ENCODE assay signal across 27 mouse cellular contexts in the genomic region with DNA sequence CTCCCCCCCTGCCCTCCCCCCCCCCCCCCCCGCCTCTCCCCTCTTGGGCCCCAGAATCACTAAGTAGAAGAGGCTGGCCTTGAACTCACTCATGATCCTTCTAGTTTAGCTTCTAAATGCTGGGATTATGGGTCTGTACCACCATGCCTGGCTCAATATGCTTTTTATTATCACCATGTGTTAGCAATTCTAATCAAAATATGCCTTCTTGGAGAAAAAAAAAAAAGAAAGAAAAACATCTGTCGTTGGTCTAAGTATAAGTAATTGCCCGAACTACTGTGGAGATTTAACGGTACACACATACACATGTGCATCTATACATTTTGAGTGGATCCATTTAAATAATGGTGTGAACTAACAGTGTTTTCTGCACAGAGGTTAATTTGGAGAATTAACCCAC.
"Had no signal": no experiment of that assay in that cellular context is flagged by ENCODE, and none has a peak within 500 bp of the region (broad histone marks: within the 10 kb centered on the region; RNA-seq: fewer than 3 reads in every experiment).

No protein-coding gene starts in this region.

- H3K9me3 ChIP-seq: heart, embryonic 13.5 days; heart, embryonic 15.5 days; hindbrain, embryonic 10.5 days; hindbrain, embryonic 12.5 days; kidney, embryonic 15.5 days; limb, embryonic 13.5 days; liver, embryonic 12.5 days had no signal

- H3K27me3 ChIP-seq: heart, embryonic 13.5 days; heart, embryonic 15.5 days; hindbrain, embryonic 12.5 days; kidney, embryonic 15.5 days; liver, embryonic 12.5 days had no signal

- ATAC-seq: hindbrain, embryonic 16.5 days; intestine, embryonic 16.5 days; liver, embryonic 12.5 days had no signal

- H3K9ac ChIP-seq: heart, embryonic 13.5 days; heart, embryonic 15.5 days; hindbrain, embryonic 12.5 days; hindbrain, embryonic 14.5 days; kidney, embryonic 15.5 days; limb, embryonic 13.5 days; liver, embryonic 12.5 days; liver, embryonic 14.5 days had no signal

- H3K27ac ChIP-seq: heart, adult 2 months; heart, embryonic 13.5 days; heart, embryonic 15.5 days; hindbrain, embryonic 10.5 days; hindbrain, embryonic 12.5 days; hindbrain, embryonic 14.5 days; kidney, embryonic 15.5 days; kidney, postnatal 0 days; limb, embryonic 13.5 days; liver, embryonic 12.5 days; liver, embryonic 14.5 days had no signal

- H3K4me3 ChIP-seq: heart, adult 2 months; heart, embryonic 13.5 days; heart, embryonic 15.5 days; hindbrain, embryonic 10.5 days; hindbrain, embryonic 12.5 days; kidney, embryonic 15.5 days; limb, embryonic 13.5 days; liver, embryonic 12.5 days had no signal

- DNase-seq: gastrocnemius, postnatal 14 days; gastrocnemius, postnatal 36 days; heart, adult 2 months; heart, postnatal 14 days; heart, postnatal 36 days; kidney, adult 11 months; kidney, adult 2 months; kidney, adult 9 months; kidney, postnatal 14 days; kidney, postnatal 36 days; layer of hippocampus, adult 9-11 months; layer of hippocampus, postnatal 36 days; left cerebral cortex, postnatal 4 days; liver had no signal

- H3K36me3 ChIP-seq: heart, embryonic 13.5 days; heart, embryonic 15.5 days; hindbrain, embryonic 10.5 days; hindbrain, embryonic 12.5 days; kidney, embryonic 15.5 days; limb, embryonic 13.5 days; liver, embryonic 12.5 days had no signal

- H3K4me2 ChIP-seq: heart, embryonic 11.5 days; heart, embryonic 13.5 days; heart, embryonic 15.5 days; hindbrain, embryonic 12.5 days; hindbrain, embryonic 14.5 days; kidney, embryonic 15.5 days; limb, embryonic 13.5 days; liver, embryonic 12.5 days had no signal

- H3K4me1 ChIP-seq: hindbrain, embryonic 12.5 days; liver, embryonic 12.5 days had no signal
